Mouse (Mus musculus): ENCODE data around the gene Cep57l1.

Gene Cep57l1

DNA sequence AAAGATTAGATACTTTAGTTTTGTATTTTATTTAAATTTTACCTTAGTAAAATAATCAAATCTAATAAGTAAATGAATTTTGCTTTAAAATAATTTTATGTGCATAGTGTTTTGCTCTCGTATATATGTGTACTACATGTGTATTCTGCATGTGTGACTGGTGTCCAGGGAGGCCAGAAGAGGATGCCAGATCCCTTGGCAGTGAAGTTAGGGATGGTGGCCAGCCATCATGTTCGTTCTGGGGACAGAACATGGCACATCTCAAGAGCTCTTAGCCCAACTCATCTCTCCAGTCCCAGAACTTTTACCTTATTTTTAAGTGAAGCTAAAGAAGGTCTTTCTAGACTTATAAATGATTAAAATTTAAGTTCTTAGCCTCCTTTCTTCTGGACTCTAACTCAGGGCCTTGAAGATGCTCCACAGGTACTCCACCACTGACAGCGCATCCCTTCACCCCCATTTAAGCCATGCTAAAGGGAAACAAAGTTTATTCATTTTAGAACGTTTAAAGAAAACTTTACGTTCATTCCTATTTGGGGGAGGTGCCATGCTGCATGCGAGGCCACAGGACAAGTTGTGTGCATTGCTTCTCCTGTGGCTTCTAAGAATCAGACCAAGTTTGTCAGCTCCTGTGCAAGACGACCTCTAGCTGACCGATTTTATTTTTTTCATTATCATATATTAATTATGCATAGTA, 8.5 kb upstream of the Cep57l1 start:
- no peak for ATAC-seq (ENCODE audit: insufficient number of reproducible peaks, low FRiP score, low TSS enrichment)

GRCm38 (mm10) chr10:41816516-41816915, 6.8 kb upstream of the Cep57l1 start:
- no peak for ATAC-seq (ENCODE audit: insufficient number of reproducible peaks, low FRiP score, low TSS enrichment)

DNA sequence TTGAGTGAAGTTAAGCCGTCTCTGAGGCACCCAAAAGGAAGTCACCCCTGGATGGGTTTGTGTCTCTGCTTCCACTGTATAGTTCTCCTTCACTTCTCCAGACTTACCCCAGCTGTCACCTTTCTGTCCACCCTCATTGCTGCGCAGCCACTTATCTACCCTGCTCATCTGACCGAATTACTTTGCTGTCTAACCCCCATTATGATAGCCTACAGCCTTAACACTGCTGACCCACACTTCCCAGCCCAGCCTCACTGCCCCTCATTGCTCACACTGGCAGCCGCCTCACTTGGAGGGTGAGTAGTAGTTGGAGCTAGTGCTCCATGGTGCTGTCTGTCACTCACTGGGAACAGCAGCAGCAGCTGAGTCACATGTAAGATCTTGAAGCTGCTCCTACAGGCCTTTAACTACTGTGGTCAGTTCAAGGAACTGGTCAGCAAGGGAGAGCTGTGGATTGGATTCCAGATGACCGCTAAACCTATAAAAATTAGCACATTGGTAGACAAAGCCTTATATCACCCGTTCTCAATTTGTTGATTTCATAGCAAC, 4.7 kb upstream of the Cep57l1 start:
- no peak for ATAC-seq (ENCODE audit: insufficient number of reproducible peaks, low FRiP score, low TSS enrichment)

DNA sequence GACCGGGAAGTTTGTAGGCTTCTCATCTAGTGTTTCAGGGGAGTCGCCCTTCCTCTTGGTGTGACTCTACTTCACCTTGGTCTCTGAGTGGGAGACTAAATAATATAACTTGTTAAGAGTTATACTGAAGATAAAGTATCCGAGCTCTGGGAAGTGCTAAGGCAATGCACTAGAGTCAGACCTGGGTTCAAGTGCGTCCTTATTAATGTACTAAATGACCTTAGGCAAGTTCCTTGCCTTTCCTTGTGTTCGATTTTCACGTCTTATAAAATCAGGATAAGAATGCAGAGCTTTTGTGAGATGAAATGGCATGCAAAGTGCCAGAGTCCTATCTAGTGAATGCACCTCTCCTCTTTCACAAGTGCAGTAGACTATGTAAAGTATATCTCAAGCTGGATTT, 2.9 kb upstream of the Cep57l1 start:
- ATAC-seq (ENCODE audit: insufficient number of reproducible peaks, low FRiP score, low TSS enrichment), result no peak

DNA sequence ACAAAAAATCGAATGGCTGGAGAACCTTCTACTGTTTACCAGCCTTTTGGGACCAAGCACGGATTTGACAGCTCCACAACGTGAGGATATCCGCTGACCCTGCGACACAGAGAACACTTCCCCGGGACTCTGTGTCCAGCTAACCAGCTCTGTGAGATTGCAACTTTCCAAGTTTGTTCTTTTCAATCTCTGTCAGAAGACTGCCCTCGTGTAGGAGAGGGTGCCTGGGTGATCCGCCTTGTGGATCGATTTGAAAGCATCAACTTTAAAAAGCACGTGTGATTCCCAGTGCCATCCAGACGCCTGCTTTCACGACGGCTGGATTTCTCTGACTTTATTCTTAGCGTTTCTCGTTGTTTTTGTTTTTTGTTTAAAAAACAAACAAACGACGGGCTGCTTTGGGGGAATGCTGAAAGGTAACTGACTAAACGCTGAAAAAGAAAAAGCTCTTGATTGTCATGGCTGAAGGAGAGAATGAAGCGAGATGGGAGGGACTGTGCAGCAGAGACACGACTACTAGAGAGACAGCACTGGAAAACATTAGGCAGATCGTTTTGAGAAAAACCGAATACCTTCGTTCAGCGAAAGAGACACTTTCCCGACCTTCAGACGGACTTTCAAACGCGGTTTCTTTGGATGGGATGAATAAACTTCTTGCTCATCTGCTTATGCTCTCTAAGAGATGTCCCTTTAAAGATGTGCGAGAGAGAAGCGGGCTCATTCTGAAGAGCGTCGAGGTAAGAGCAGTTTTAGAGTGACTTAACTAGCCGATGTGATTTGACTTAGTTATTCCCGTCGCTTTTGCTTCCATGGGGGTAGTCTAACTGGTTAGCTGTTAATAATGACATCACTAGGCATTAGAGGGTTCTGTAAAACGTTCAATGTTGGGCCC, 1.1 kb upstream of the Cep57l1 start:
- ATAC-seq (ENCODE audit: insufficient number of reproducible peaks, low FRiP score, low TSS enrichment), result no peak

GRCm38 (mm10) chr10:41809080-41809770, 446 bp downstream of the Cep57l1 start:
- peak; percentile 91 for ATAC-seq (ENCODE audit: insufficient number of reproducible peaks, low FRiP score, low TSS enrichment)

DNA sequence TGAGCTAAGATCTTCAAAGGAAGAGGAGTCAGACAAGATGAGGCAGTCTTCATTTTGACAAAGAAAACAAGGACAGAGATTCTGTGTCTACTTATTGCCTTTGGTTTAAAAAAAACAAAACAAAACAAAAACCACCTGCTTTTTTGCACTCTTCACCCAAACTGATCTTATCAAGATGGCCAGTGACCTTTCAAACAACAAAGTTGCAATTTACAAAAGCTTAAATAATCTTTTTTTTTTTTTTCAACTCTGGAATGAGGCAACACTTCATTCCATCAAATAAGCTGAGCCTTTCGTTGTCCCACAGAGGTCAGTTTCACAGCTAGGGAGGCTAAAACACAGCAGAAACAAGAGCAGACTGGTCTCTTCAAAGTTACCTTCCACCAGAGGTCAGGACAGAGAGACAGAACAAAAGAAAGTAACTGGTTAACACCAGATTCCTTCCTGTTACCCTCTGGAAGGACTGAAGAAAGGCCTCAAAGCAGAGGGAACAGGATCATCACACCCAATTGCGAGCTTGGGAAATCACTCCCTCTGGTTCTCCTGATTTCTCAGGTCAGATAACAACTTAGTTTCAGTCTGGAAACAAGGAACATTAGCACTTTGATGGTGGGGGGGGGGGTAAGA, 3.8 kb downstream of the Cep57l1 start:
- no peak for ATAC-seq (ENCODE audit: insufficient number of reproducible peaks, low FRiP score, low TSS enrichment)

- no peak for ATAC-seq (ENCODE audit: insufficient number of reproducible peaks, low FRiP score, low TSS enrichment)
Measured at GRCm38 (mm10) chr10:41804711-41805110, 5.0 kb downstream of the Cep57l1 start.

DNA sequence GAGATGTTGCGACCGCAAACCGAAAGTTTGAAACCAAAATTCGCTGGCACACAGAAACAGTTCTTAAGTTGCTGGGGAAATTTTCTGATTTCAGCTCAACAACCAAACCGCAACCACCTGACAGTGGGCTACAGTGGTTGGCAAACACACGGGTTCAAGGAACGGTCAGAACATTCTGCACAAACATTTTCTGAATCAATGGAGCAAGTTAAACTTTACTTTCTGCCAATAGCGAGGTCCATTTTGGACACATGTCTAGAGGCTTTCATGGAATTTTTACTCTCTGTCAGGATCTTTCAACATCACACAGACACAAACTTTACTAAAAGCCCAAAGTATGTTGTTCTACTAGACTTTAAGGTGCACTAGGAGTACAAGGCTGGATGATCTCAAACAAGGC, 6.2 kb downstream of the Cep57l1 start:
- no peak for ATAC-seq (ENCODE audit: insufficient number of reproducible peaks, low FRiP score, low TSS enrichment)

DNA sequence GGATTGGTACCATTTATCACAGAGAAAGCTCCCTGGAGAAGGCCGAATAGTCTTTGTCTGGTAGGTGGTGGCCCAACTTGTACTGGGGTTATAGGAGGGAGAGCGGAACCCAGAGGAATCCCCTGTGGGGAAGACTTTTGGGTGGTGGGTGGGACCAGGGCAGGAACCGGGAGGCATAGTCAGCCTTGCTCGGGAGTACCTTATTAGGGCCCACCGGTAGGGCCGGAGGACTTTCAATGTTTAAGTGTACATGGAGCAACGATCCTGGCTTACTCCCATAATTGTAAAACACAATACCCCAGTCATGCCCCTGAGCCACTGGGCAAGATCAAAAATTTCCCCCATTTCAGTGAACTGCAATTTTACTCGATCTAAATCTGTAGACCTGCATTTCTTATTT, 12.4 kb downstream of the Cep57l1 start:
- ATAC-seq (ENCODE audit: insufficient number of reproducible peaks, low FRiP score, low TSS enrichment), result no peak

DNA sequence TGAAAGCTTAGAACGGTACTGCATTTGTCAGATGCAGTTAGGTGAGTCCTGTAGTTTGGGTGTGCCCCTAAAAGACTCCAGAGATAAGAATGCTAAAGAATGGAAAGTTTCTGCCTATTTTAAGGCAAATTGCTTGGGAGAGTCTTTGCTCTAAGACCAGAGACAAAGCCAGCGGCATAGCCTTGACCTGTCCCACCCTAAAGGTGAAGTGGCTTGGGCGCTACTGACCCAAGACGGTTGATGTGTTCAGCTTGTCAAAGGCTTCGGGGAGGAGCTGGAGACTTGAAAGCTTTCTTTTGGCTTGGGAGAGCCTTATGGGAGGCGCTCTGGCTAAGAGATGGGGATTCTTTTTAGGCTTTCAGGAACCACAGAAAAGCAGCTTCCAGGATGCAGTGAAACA, 17.3 kb downstream of the Cep57l1 start:
- no peak for ATAC-seq (ENCODE audit: insufficient number of reproducible peaks, low FRiP score, low TSS enrichment)

- ATAC-seq (ENCODE audit: insufficient number of reproducible peaks, low FRiP score, low TSS enrichment), result no peak
Measured at GRCm38 (mm10) chr10:41767254-41767653, 42.4 kb downstream of the Cep57l1 start.

DNA sequence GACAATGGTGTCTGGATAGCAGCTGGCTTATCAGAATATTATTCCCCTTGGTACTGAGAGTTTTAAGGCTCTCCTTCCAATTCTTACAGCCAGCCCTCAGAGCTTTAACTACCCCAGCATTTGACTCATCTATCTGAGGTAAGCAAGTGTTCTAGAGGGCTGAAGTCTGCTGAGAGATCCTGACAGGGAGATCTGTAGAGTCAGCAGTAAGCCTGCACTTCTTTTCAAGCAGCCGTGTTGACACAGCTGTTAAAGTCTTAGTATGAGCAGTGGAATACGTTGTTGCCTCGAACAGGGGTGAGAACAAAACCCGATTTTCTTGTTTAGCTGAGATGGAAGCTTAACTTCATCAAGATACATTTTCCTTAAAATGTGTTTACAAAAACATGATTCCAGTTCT, 43.4 kb downstream of the Cep57l1 start:
- no peak for ATAC-seq (ENCODE audit: insufficient number of reproducible peaks, low FRiP score, low TSS enrichment)

DNA sequence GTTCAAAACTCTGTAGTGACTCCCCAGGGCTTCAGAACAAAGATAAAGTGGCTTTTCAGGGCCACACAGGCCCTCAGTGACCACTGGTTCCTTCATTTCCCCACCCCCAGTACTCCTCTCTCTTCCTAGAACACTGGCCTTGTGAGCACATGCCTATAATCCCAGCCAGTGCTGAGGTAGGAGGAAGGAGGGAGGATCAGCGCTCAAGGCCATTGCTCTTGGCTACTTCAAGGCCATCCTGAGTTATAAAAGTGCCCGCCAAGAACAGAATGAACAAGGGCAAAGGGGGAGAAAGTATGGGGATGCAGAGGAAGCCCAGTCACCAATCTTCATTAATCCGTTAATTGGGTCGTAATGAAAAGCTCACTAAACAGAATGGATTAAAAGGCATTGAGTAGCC, 44.1 kb downstream of the Cep57l1 start:
- no peak for ATAC-seq (ENCODE audit: insufficient number of reproducible peaks, low FRiP score, low TSS enrichment)

- ATAC-seq (ENCODE audit: insufficient number of reproducible peaks, low FRiP score, low TSS enrichment), result no peak
Measured at GRCm38 (mm10) chr10:41763741-41764385, 45.8 kb downstream of the Cep57l1 start.

GRCm38 (mm10) chr10:41760866-41761265, 48.8 kb downstream of the Cep57l1 start:
- no peak for ATAC-seq (ENCODE audit: insufficient number of reproducible peaks, low FRiP score, low TSS enrichment)

- no peak for ATAC-seq (ENCODE audit: insufficient number of reproducible peaks, low FRiP score, low TSS enrichment)
Measured at GRCm38 (mm10) chr10:41758041-41758440, 51.6 kb downstream of the Cep57l1 start.

GRCm38 (mm10) chr10:41757226-41757625, 52.4 kb downstream of the Cep57l1 start:
- ATAC-seq (ENCODE audit: insufficient number of reproducible peaks, low FRiP score, low TSS enrichment), result no peak

- no peak for ATAC-seq (ENCODE audit: insufficient number of reproducible peaks, low FRiP score, low TSS enrichment)
Measured at GRCm38 (mm10) chr10:41751867-41752480, 57.7 kb downstream of the Cep57l1 start.

All from cerebellum, adult (tissue).